Mouse (Mus musculus) liver, adult (tissue): ENCODE data around the gene Ube4b.

ENCODE experiments used
- GATA4 ChIP-seq: IDR thresholded peaks from 2 replicates; pipeline ENCODE4 v1.6.1; 2014; ENCODE audit warnings: mild to moderate bottlenecking, low read length; ENCODE audit not compliant: insufficient replicate concordance

Ube4b gene

DNA sequence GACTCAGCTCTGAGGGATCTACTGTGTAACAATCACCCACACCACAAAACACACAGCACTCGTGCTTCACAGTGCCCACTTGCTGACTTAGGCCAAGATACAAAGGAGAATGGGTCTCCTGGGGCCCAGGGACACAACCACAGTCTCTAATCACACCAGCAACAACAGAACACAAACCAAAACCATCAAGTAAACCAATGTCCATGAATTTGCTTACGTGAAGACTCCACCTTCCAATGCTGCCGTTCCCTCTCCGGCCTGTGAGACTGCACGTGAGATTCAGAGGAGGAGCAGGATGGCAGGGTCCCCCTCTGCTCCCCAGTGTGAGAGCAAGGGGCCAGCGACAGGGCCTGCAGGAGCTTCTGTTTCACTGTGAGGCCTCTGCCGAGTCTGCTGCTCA, 93.8 kb downstream of the Ube4b start:
- TF ChIP-seq GATA4, result no peak

DNA sequence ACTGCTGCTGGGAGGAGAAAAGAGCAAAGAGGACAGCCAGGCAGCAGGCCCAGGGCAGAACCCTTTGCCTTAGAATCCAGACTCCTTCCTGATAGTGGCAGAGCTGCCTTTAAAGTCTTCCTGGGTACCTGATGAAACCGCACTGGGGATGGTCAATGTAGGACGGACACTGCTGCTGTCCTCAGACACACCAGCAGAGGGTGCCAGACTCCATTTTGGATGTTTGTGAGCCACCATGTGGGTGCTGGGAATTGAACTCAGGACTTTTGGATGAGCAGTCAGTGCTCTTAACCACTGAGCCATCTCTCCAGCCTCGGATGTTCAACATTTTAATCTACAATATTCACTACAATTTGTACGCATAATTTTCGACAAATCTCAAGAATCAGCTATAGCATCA, 96.1 kb downstream of the Ube4b start:
- TF ChIP-seq GATA4, result no peak

DNA sequence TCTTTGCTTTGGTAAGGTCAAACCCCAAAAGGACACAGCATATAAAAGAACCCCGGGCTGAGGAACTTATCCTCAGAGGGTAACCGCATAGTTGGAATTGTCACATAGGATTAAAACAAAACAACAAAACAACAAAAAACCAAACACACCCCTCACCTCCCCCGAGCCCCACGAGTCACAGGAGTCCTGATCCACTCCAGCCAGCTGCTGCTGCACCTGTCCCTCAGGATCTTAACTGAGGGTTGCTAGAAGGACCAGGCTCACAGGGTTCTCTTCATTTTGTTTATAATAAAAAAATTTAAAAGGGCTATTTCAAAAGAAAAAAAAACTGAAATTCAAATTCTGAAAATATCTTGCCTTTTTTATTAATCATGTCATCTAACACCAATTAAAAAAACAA, 97.8 kb downstream of the Ube4b start:
- no peak for TF ChIP-seq GATA4

DNA sequence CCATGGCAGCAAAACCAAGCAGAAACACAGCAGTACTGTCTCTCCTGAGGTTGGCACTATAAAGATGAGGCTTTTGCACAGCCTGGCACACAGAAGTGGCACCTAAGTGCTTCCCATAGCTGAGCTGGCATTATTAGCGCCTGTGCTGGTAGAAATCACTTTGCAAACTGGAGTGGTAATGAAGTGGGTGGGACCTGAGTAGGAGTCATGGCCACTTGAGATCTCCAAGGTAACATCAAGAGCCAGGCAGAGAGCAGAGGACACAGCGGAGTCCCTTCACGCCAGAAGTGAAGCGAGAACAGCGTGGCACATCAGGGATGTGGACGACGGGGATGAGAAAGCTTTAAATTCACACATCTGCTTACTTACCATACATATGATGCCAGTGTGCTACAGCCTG, 99.3 kb downstream of the Ube4b start:
- TF ChIP-seq GATA4, result no peak

DNA sequence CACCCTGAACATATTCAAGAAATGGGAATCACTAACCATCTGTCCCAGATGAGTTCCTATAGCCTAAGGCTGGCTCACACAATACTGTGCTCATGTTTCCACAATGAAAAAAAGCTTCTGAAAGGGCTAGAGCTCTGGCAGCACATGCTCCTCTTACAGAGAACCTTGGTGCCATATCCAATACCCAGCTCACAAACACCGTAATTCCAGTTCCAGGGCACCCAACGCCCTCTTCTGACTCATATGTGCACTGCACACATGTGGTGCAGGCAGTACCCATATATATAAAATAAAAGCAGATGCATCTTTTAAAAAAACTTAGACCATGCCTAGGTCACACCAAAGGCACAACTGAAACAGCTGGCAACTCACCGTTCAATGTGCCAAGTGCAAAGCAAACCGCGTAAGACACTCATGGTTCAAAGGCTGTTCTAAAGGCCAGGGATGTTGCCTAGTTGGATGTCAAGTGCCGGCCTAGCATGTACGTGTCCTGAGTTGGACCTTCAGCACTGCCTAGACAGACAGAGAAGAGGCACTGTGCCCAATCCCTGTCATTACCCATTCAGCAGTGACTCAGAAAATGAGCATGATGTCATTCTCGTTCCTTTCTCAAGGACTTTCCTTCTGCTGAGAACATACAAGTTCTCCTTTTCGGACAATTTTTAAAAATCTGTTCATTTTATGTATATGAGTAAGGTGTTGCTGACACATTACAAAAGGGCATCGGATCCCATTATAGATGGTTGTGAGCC, 101.0 kb downstream of the Ube4b start:
- no peak for TF ChIP-seq GATA4

- 0 out of 2 replicates have a peak, but pooled peaks have one; percentile 10 for TF ChIP-seq GATA4
Observed at GRCm38 (mm10) chr4:149323730-149324129, 102.8 kb downstream of the Ube4b start.

DNA sequence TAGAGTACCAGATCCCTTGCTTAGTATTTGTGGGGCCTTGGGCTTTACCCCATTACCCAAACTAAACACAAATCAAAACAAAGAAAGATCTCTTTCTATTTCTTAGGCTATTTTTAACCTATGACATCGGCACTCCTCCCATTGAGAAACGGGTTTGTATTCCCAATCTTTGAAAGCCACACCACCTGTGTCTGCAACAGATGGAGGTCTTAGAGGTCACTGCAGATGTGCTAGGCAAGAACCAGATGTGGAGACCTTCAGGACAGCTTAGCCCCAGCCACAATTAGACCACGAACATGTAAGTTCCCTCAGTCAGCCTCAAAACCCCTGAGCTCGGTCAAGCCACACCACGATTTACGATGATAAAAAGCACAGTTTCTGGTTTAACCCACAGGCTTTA, 103.8 kb downstream of the Ube4b start:
- no peak for TF ChIP-seq GATA4

DNA sequence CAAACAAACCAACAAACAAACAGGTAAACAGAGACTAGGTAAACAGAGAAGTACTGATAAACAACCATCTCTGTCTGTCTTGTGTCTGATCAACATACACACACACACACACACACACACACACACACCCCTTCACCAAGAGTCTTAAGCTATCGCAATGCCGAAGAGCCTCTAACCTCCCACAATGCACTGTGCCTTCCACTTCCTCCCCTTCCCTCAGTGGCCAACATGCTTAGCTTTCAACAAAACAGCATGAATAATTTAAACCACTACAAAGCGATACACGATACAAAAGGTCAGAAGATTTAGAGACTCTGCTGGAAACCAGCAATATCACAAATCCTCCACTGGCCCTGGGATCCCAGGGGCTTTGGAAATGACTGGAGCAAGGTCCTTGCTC, 104.3 kb downstream of the Ube4b start:
- TF ChIP-seq GATA4, result no peak

DNA sequence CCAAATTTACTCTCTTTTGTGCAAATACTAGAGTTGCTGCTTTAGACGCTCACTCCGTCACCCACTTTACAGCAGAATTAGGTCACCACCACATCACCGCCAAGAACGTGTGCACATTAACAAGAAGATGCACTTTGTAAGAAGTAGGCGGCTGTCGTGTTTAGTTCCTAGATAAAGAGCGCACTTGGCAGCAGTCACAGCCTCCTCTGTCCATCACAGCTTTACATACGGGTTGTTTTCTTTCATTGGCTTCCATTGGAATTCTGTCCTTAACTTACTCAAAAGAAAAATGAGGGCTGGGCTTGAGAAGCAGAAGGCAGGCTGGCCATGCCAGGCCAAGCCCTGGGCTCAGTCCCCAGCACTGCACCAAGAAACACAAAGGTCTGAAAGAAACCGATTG, 107.5 kb downstream of the Ube4b start:
- TF ChIP-seq GATA4, result no peak

- no peak for TF ChIP-seq GATA4
Observed at GRCm38 (mm10) chr4:149317387-149317786, 109.2 kb downstream of the Ube4b start.

DNA sequence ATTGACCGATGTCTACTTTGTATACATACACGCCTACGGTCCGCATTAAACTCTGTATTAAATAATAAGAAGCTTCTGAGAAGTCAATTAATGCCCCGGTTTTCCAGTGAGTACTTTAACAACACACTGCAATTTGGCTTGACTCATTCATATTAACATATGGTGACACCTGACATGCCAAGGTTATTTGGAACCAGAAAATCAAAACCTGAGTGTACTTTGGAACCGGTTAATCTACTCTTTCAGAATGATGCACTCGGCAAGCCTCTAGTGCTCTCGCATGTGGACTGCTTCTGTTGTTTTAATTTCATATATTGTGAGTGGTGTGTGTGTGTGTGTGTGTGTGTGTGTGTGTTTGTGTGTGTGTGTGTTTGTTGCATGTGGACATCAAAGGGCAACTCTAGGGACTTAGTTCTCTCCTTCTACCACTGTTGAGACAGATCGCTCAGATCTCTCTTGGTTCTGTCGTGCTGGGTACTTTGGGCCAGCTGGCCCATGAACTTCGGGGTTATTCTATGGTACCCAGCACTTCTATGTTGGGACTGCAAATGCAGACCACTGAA, 112.2 kb downstream of the Ube4b start:
- no peak for TF ChIP-seq GATA4

- no peak for TF ChIP-seq GATA4
Observed at GRCm38 (mm10) chr4:149313558-149314253, 112.8 kb downstream of the Ube4b start.

- no peak for TF ChIP-seq GATA4
Observed at GRCm38 (mm10) chr4:149311996-149312395, 114.6 kb downstream of the Ube4b start.

DNA sequence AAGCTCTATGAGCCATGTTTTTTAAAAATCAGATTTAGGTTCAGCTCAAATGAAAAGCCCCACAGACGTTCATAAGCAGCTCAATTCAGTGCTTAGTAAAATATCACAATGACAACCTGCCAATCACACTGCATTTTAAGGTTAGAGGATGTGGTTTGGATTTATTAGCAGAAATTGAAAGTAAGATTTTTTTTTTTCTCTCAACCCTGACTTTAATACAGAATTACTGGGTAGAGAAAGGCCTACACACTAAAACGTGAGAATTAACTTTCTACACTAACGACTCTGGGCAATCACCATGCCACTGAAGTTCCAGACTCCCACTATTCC, 118.1 kb downstream of the Ube4b start:
- no peak for TF ChIP-seq GATA4

DNA sequence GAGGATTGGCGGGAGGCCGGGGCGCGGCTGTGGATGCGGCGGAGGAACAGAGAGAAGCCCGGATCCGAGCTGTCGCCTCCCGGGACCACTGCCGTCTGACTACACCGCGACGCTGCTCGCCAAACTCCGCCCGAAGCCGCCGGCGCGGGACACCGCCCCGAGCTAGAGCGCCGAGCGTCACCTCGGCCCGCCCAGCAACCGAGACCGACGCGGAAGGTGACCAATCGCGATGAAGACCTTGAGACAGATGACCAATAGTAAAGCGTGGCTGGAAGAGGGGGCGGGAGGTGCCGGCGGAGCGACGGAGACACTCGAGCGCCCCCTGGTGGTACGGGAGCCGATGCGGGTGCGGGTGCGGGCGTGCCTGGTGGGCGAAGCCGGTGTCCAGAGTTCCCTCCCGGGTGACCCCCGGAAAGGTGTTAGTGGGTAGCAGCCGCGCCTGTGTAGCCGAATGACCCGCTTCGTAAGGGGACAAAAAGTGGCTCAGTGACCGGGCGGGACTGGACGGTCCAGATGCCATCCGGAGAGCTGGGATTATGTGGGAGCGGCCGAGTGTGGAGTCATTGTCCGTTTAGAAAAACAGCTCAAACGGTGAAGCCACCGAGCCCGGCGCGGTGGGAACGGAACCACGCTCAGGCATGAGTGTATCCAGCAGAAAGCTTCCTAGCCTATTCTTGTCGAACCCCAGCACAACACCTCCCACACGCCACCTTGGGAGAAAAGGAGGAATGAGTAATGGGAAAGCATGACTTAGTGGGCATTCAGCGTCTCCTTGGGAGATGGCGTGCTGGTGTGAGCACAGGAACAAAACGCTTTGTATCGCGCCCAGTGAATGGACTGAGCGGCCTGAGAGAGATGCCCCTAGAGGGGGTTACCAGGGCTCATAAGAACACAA, 118.7 kb downstream of the Ube4b start, which contains the start of gene Kif1b:
Gene Kif1b, minus strand, starts transcription at position 98 of the 895 bp plus-strand sequence.
- TF ChIP-seq GATA4, result no peak; the same call in 1 of the 2 replicates

DNA sequence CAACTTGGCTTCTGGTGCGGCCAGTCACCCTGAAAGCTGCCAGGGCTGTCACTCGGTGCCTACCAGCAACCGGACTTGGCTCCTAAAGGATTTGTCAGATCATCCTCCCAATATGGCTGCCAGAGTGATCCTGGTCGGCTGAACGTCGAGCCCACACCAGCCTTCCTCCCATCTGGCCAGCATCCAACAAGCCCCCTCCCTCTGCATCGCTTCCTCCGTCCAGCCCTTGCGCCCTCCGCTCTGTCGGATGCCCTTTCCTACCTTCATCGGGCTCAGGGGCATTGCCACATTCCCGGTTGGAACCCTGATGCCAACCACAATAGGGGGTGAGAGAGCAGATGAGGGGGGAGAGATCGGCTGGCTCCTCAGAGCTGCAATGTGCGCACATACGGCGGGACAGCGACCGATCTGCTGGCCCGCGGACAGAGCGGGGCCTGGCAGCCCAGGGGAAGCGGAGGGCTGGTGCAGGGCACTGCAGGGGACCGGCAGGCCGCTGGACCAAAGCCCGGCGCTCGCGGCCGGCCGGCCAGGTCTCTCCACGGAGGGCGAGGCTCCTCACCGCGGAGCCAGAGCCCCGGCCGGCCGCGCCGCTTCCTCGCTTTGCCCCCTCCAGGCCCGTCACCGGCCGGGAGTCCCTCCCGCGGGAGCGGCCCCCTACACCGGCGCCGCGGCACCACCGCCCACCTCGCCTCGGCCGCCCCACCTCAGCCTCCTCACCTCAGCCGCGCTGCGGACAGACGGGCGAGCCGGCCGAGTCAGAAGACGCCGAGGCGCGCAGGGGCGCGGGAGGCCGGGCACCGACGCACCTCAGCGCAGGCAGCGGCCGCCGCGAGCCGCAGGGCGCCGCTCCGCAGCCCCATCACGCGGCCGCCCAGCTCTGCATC, 119.6 kb downstream of the Ube4b start:
- no peak for TF ChIP-seq GATA4
